Mouse (Mus musculus) heart, adult 18-20 months (tissue): ENCODE results near the gene Npas1. TPM values are rescaled to one million over a fixed set of nuclear protein-coding genes. Genes with fewer than 3 reads are reported as not detected.
A peak's percentile ranks its signal among the peaks of the same experiment; 100 is the strongest.

Experiments
- DNase-seq, 2 experiments: peaks; one replicate each; pipeline ENCODE4 v3.0.0; 2021 to 2022; ENCODE audit warnings: mixed read lengths in 1 of 2
- total RNA-seq, 2 experiments: library from RNA; stranded (reverse); gene quantifications; 2 replicates each; pipeline ENCODE4 v1.2.3; 2021

Npas1 gene
- total RNA-seq, 2 experiments from 2014 or later: not detected

GRCm38 (mm10) chr7:16417141-16417771, 60.3 kb downstream of the Npas1 start:
- DNase-seq: peak; percentile 75 to 84

GRCm38 (mm10) chr7:16415426-16415825, 62.1 kb downstream of the Npas1 start:
- DNase-seq: no peak

- no peak for DNase-seq
Observed at GRCm38 (mm10) chr7:16412930-16413329, 64.6 kb downstream of the Npas1 start.

- DNase-seq: no peak
Observed at GRCm38 (mm10) chr7:16412220-16412896, 65.2 kb downstream of the Npas1 start.

DNA sequence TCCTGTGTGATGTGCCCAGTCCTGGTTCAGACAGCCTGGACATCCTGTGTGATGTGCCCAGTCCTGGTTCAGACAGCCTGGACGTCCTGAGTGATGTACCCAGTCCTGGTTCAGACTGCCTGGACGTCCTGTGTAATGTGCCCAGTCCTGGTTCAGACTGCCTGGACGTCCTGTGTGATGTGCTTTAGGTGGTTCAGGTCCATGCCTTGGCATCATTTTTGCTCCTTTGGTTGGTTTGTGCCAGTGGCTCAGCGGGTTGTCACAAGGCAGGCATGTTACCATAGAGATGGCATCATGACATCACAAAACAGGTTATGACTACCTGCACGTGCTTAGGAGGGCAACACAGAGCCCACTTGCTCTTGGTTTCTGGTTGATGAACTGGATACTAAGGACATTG, 66.4 kb downstream of the Npas1 start:
- DNase-seq: no peak

DNA sequence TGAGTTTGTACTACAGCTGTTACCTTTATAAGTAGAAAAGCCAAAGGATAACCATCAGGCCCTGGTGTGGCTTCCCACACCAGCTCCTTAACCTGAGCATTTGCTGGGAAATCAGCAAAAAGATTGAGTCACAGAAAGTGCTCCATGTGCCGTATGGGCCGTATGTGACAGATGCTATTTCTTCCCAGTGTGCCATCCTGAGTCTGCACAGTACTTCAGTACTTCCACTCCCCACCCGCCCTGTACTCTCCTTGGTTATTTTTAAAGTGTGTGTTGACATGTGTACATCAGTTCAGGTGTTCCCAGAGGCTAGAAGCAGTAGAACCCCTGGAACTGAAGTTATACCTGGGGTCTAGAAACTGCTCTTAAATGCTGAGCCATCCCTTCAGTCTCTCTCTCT, 70.5 kb downstream of the Npas1 start:
- no peak for DNase-seq

Other genes starting within 250 kb of the Npas1 start
- gene C5ar2, start 233.6 kb downstream of the Npas1 start, total RNA-seq: 1 to 10 TPM; 1.2 to 1.7 TPM
- 1 to 10 TPM; 4.4 to 7.5 TPM for gene C5ar1, start 218.2 kb downstream of the Npas1 start, total RNA-seq
- 10 to 100 TPM; 15.3 to 16.2 TPM for gene Inafm1, start 204.1 kb downstream of the Npas1 start, total RNA-seq
- 10 to 100 TPM; 26.3 to 29.6 TPM for gene Ccdc9, start 190.9 kb downstream of the Npas1 start, total RNA-seq
- 1 to 10 TPM; 3.8 to 5.6 TPM for gene Bbc3, start 169.3 kb downstream of the Npas1 start, total RNA-seq
- gene Sae1, start 89.9 kb downstream of the Npas1 start, total RNA-seq: 10 to 100 TPM; 37.3 to 40.6 TPM
- 10 to 100 TPM; 25.4 to 34.5 TPM for gene Zc3h4, start 76.8 kb downstream of the Npas1 start, total RNA-seq
- 100 to 1,000 TPM in 1 of 2 experiments, 10 to 100 TPM in 1; 87.4 to 101 TPM for gene Tmem160, start 24.9 kb downstream of the Npas1 start, total RNA-seq
- 10 to 100 TPM; 31.8 to 33.9 TPM for gene Arhgap35, start 137.3 kb upstream of the Npas1 start, total RNA-seq
- gene Ceacam15, start 198.0 kb upstream of the Npas1 start, total RNA-seq: not detected
- not detected for gene Ceacam9, start 244.2 kb upstream of the Npas1 start, total RNA-seq